Mouse (Mus musculus): ENCODE measurements at regions not wholly inside any gene's neighbourhood (a gene's known extent, or its start where the extent isn't known, plus 50 kb on each side); places are given as distances from the start of the nearest gene placed in this dataset.

GRCm38 (mm10) chr4:31672171-31672841 lies 291.6 kb upstream of the Map3k7 start:
- H3K79me2 ChIP-seq (ENCODE audit: control insufficient read depth, insufficient read depth, low read length) = no peaks in the 10 kb centered on the region
- no peaks in the 10 kb centered on the region for H3K36me3 ChIP-seq (ENCODE audit: control insufficient read depth, insufficient read depth, low read length)
- H3K27ac ChIP-seq (replicated peaks; ENCODE audit: insufficient read depth, low read depth, low read length) = no peak overlapping the region
- H3K4me3 ChIP-seq (ENCODE audit: insufficient read depth, low read depth, low read length) = no peak overlapping the region
- H3K9ac ChIP-seq (ENCODE audit: low read depth, low read length) = no peak overlapping the region
- no peaks in the 10 kb centered on the region for H3K27me3 ChIP-seq (ENCODE audit: control insufficient read depth, insufficient read depth, low read length)
- TF ChIP-seq CTCF (IDR thresholded peaks at IDR 0.05; ENCODE audit: low read depth, low read length) = no peak
- no peak for TF ChIP-seq POLR2A (IDR thresholded peaks at IDR 0.05; ENCODE audit: extremely low read depth, insufficient read depth, low read length)
- no peak for DNase-seq (ENCODE audit: extremely low read depth, low read depth, low spot score)
- WGBS = 87% methylated on average over 9 of the region's 9 CpGs
- no peaks in the 10 kb centered on the region for H3K4me1 ChIP-seq (ENCODE audit: control insufficient read depth, insufficient read depth, low read length)

GRCm38 (mm10) chr4:31672842-31673171 lies 291.1 kb upstream of the Map3k7 start:
- no peak overlapping the region for H3K9ac ChIP-seq (ENCODE audit: low read depth, low read length)
- WGBS = 82% methylated on average over 2 of the region's 2 CpGs

GRCm38 (mm10) chr4:31679007-31679590 lies 284.8 kb upstream of the Map3k7 start:
- 83% methylated on average over 13 of the region's 13 CpGs for WGBS
- no peak overlapping the region for H3K4me3 ChIP-seq (ENCODE audit: insufficient read depth, low read depth, low read length)
- H3K79me2 ChIP-seq (ENCODE audit: control insufficient read depth, insufficient read depth, low read length) = no peaks in the 10 kb centered on the region
- H3K36me3 ChIP-seq (ENCODE audit: control insufficient read depth, insufficient read depth, low read length) = no peaks in the 10 kb centered on the region
- TF ChIP-seq POLR2A (IDR thresholded peaks at IDR 0.05; ENCODE audit: extremely low read depth, insufficient read depth, low read length) = no peak
- TF ChIP-seq CTCF (IDR thresholded peaks at IDR 0.05; ENCODE audit: low read depth, low read length) = no peak
- H3K4me1 ChIP-seq (ENCODE audit: control insufficient read depth, insufficient read depth, low read length) = no peaks in the 10 kb centered on the region
- DNase-seq (ENCODE audit: extremely low read depth, low read depth, low spot score) = no peak
- H3K27ac ChIP-seq (replicated peaks; ENCODE audit: insufficient read depth, low read depth, low read length) = no peak overlapping the region
- no peak overlapping the region for H3K9ac ChIP-seq (ENCODE audit: low read depth, low read length)
- no peaks in the 10 kb centered on the region for H3K27me3 ChIP-seq (ENCODE audit: control insufficient read depth, insufficient read depth, low read length)

More at GRCm38 (mm10) chr4:31672842-31673171, 291.1 kb upstream of the Map3k7 start:
- no peak overlapping the region for H3K4me3 ChIP-seq (ENCODE audit: insufficient read depth, low read depth, low read length)
- TF ChIP-seq CTCF (IDR thresholded peaks at IDR 0.05; ENCODE audit: low read depth, low read length) (no peak), POLR2A (IDR thresholded peaks at IDR 0.05; ENCODE audit: extremely low read depth, insufficient read depth, low read length) (no peak)
- no peaks in the 10 kb centered on the region for H3K27me3 ChIP-seq (ENCODE audit: control insufficient read depth, insufficient read depth, low read length)
- no peak for DNase-seq (ENCODE audit: extremely low read depth, low read depth, low spot score)
- H3K27ac ChIP-seq (replicated peaks; ENCODE audit: insufficient read depth, low read depth, low read length) = no peak overlapping the region
- H3K79me2 ChIP-seq (ENCODE audit: control insufficient read depth, insufficient read depth, low read length) = no peaks in the 10 kb centered on the region
- H3K36me3 ChIP-seq (ENCODE audit: control insufficient read depth, insufficient read depth, low read length) = no peaks in the 10 kb centered on the region
- H3K4me1 ChIP-seq (ENCODE audit: control insufficient read depth, insufficient read depth, low read length) = no peaks in the 10 kb centered on the region

GRCm38 (mm10) chr4:31680958-31681357 lies 282.9 kb upstream of the Map3k7 start:
- 76% methylated on average over 2 of the region's 2 CpGs for WGBS
- Histone ChIP-seq H3K27ac (replicated peaks; ENCODE audit: insufficient read depth, low read depth, low read length) (no peak overlapping the region), H3K36me3 (ENCODE audit: control insufficient read depth, insufficient read depth, low read length) (no peaks in the 10 kb centered on the region), H3K4me1 (ENCODE audit: control insufficient read depth, insufficient read depth, low read length) (no peaks in the 10 kb centered on the region), H3K4me3 (ENCODE audit: insufficient read depth, low read depth, low read length) (no peak overlapping the region), H3K79me2 (ENCODE audit: control insufficient read depth, insufficient read depth, low read length) (no peaks in the 10 kb centered on the region), H3K9ac (ENCODE audit: low read depth, low read length) (no peak overlapping the region), H3K27me3 (ENCODE audit: control insufficient read depth, insufficient read depth, low read length) (no peaks in the 10 kb centered on the region)
- DNase-seq (ENCODE audit: extremely low read depth, low read depth, low spot score) = no peak
- no peak for TF ChIP-seq CTCF (IDR thresholded peaks at IDR 0.05; ENCODE audit: low read depth, low read length)
- TF ChIP-seq POLR2A (IDR thresholded peaks at IDR 0.05; ENCODE audit: extremely low read depth, insufficient read depth, low read length) = no peak

- no peaks in the 10 kb centered on the region for H3K4me1 ChIP-seq (ENCODE audit: control insufficient read depth, insufficient read depth, low read length)
- no peak overlapping the region for H3K4me3 ChIP-seq (ENCODE audit: insufficient read depth, low read depth, low read length)
- H3K27ac ChIP-seq (replicated peaks; ENCODE audit: insufficient read depth, low read depth, low read length) = no peak overlapping the region
- no peaks in the 10 kb centered on the region for H3K27me3 ChIP-seq (ENCODE audit: control insufficient read depth, insufficient read depth, low read length)
- no peaks in the 10 kb centered on the region for H3K36me3 ChIP-seq (ENCODE audit: control insufficient read depth, insufficient read depth, low read length)
- TF ChIP-seq POLR2A (IDR thresholded peaks at IDR 0.05; ENCODE audit: extremely low read depth, insufficient read depth, low read length) (no peak), CTCF (IDR thresholded peaks at IDR 0.05; ENCODE audit: low read depth, low read length) (no peak)
- WGBS = 81% methylated on average over 2 of the region's 2 CpGs
- no peaks in the 10 kb centered on the region for H3K79me2 ChIP-seq (ENCODE audit: control insufficient read depth, insufficient read depth, low read length)
- DNase-seq (ENCODE audit: extremely low read depth, low read depth, low spot score) = no peak
- H3K9ac ChIP-seq (ENCODE audit: low read depth, low read length) = no peak overlapping the region
Measured at GRCm38 (mm10) chr4:31689083-31689482, 274.8 kb upstream of the Map3k7 start.
